Mouse (Mus musculus): Measurements from ENCODE around the gene Ccdc162. TPM values are rescaled to one million over a fixed set of nuclear protein-coding genes. Genes with fewer than 3 reads are reported as not detected.

Gene Ccdc162
- polyA plus RNA-seq, 1 experiment from 2014 or later, result 0.71 TPM

GRCm38 (mm10) chr10:41598221-41598620, 118.2 kb downstream of the Ccdc162 start:
- WGBS, result 51% methylated on average over 9 of the region's 9 CpGs
- Histone ChIP-seq H3K27me3 (no peaks in the 10 kb centered on the region), H3K4me3 (replicated peaks) (no peak overlapping the region), H3K9me3 (peaks cover 5% of the 10 kb centered on the region; the same call in 1 of the 2 replicates), H3K36me3 (no peaks in the 10 kb centered on the region), H3K4me1 (replicated peaks) (peaks cover 12% of the 10 kb centered on the region; the same call in 1 of the 2 replicates), H3K9ac (replicated peaks) (no peak overlapping the region), H3K4me2 (no peak overlapping the region), H3K27ac (0 out of 2 replicates have a peak overlapping the region, but pooled peaks have one; percentile 23)
- ATAC-seq (ENCODE audit: insufficient number of reproducible peaks, insufficient read depth, low FRiP score, low TSS enrichment, low read depth), result no peak

- no peak for ATAC-seq (ENCODE audit: insufficient number of reproducible peaks, insufficient read depth, low FRiP score, low TSS enrichment, low read depth)
- Histone ChIP-seq H3K36me3 (no peaks in the 10 kb centered on the region), H3K4me3 (replicated peaks) (no peak overlapping the region), H3K27me3 (no peaks in the 10 kb centered on the region), H3K9ac (replicated peaks) (no peak overlapping the region), H3K9me3 (peaks cover 4% of the 10 kb centered on the region; the same call in 1 of the 2 replicates), H3K4me2 (no peak overlapping the region), H3K4me1 (replicated peaks) (peaks cover 12% of the 10 kb centered on the region; the same call in 1 of the 2 replicates), H3K27ac (peak overlapping the region; percentile 31; the same call in 1 of the 2 replicates)
- 80% methylated on average over 3 of the region's 3 CpGs for WGBS
Measured at GRCm38 (mm10) chr10:41595550-41595949, 120.9 kb downstream of the Ccdc162 start.

DNA sequence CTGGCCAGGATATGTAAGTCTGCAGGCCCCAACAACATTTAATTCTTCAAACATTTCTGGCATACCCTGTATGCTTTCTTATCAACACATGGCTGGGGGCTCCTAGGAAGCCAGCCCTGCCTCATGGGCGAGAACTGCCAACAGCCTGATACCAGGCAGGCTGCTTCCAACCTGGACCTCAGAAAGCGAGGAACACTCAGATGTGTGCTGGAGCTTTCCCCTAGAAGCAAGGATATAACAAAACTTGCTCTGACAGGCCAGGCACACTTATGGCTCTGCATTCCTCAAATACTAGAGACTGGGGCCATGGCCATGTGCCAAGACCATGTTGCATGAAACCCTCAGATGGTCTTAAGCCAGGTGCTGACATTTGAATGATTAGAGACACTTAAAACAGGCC, 121.5 kb downstream of the Ccdc162 start:
- Histone ChIP-seq H3K9ac (replicated peaks) (no peak overlapping the region), H3K4me2 (no peak overlapping the region), H3K9me3 (0 out of 2 replicates have a peak, but pooled peaks cover 2% of the 10 kb centered on the region), H3K27ac (peak overlapping the region; percentile 56; the same call in 1 of the 2 replicates), H3K36me3 (no peaks in the 10 kb centered on the region), H3K4me3 (replicated peaks) (no peak overlapping the region), H3K4me1 (replicated peaks) (peaks cover 12% of the 10 kb centered on the region; the same call in 1 of the 2 replicates), H3K27me3 (no peaks in the 10 kb centered on the region)
- ATAC-seq (ENCODE audit: insufficient number of reproducible peaks, insufficient read depth, low FRiP score, low TSS enrichment, low read depth), result no peak
- 79% methylated on average over 2 of the region's 2 CpGs for WGBS

- Histone ChIP-seq H3K9ac (replicated peaks) (no peak overlapping the region), H3K4me2 (no peak overlapping the region), H3K4me3 (replicated peaks) (no peak overlapping the region), H3K9me3 (0 out of 2 replicates have a peak, but pooled peaks cover 2% of the 10 kb centered on the region), H3K27me3 (no peaks in the 10 kb centered on the region), H3K4me1 (replicated peaks) (peaks cover 12% of the 10 kb centered on the region; the same call in 1 of the 2 replicates), H3K27ac (no peak overlapping the region; the same call in 1 of the 2 replicates), H3K36me3 (no peaks in the 10 kb centered on the region)
- WGBS, result 90% methylated on average over 8 of the region's 8 CpGs
- ATAC-seq (ENCODE audit: insufficient number of reproducible peaks, insufficient read depth, low FRiP score, low TSS enrichment, low read depth), result no peak
Measured at GRCm38 (mm10) chr10:41594433-41594832, 122.0 kb downstream of the Ccdc162 start.

- Histone ChIP-seq H3K27me3 (no peaks in the 10 kb centered on the region), H3K4me3 (replicated peaks) (no peak overlapping the region), H3K9ac (replicated peaks) (no peak overlapping the region), H3K36me3 (no peaks in the 10 kb centered on the region), H3K4me2 (no peak overlapping the region), H3K4me1 (replicated peaks) (no peaks in the 10 kb centered on the region), H3K27ac (no peak overlapping the region), H3K9me3 (0 out of 2 replicates have a peak, but pooled peaks cover 2% of the 10 kb centered on the region)
- ATAC-seq (ENCODE audit: insufficient number of reproducible peaks, insufficient read depth, low FRiP score, low TSS enrichment, low read depth), result no peak
- 92% methylated on average over 2 of the region's 2 CpGs for WGBS
Measured at GRCm38 (mm10) chr10:41588616-41589015, 127.8 kb downstream of the Ccdc162 start.

DNA sequence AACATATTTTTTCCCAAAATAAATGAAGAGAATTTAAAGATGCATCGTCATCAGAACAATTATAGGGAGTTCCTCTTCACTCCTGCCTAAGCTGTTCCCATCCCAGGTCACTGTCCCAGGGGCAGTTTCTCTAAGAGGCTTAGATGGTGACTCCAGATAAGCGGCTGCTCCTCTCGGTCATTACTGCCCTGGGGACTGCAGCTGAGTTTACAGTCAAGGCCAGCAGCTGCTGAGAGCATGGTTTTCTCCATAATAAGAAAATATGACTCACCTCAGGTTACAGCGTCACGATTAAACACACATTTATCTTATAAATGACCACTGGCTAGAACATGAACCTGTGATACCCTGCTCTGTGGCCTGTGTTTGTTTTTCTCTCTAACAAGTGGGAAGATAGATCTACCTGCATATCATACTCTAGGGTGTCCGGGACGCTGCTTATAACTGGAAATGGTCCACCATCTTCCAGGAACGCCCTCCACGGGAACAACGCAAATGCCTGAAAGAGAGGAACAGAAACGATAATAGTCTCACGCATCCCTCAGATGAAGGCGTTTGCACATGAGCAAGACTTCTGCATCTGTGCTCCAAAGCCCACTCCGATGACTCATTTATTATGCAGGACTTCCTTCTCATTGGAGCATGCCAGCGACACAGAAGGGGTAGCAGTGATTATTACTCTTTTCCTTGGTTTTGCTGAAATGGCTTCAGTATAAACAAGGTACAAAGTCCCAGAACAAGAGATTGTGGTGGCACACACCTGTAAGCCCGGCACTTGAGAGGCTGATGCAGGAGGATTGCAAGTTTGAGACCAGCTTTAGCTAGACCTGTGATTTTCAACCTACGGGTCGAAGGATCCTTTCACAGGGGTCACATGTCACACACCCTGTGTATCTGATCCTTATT, 129.2 kb downstream of the Ccdc162 start:
- H3K4me3 ChIP-seq (replicated peaks), result no peak overlapping the region
- H3K36me3 ChIP-seq, result no peaks in the 10 kb centered on the region
- H3K9me3 ChIP-seq, result no peaks in the 10 kb centered on the region
- H3K27ac ChIP-seq, result no peak overlapping the region
- H3K9ac ChIP-seq (replicated peaks), result no peak overlapping the region
- 83% methylated on average over 18 of the region's 18 CpGs for WGBS
- no peak overlapping the region for H3K4me2 ChIP-seq
- no peaks in the 10 kb centered on the region for H3K27me3 ChIP-seq
- H3K4me1 ChIP-seq (replicated peaks), result peaks cover 11% of the 10 kb centered on the region
- ATAC-seq (ENCODE audit: insufficient number of reproducible peaks, insufficient read depth, low FRiP score, low TSS enrichment, low read depth), result no peak

DNA sequence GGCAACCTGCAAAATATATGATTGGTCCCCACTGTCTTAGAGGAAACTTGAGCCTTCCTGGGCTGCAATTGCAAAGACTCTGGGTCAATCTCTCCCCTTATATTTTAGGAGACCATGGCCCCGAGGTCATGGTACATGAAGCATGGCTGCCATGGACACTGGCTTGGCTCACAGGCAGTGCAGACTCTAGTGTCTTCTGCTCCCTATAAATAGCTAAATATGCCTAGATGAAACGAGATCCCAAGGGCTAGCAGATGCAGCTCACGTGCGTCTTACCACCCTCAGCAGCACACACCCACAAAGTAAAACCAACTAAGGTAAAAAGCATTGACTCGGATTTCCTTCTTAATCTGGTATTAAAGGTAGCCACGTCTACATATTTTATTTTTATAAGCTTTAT, 133.1 kb downstream of the Ccdc162 start:
- H3K36me3 ChIP-seq, result no peaks in the 10 kb centered on the region
- H3K27me3 ChIP-seq, result no peaks in the 10 kb centered on the region
- 45% methylated on average over 6 of the region's 6 CpGs for WGBS
- no peaks in the 10 kb centered on the region for H3K9me3 ChIP-seq
- peaks cover 11% of the 10 kb centered on the region for H3K4me1 ChIP-seq (replicated peaks)
- ATAC-seq (ENCODE audit: insufficient number of reproducible peaks, insufficient read depth, low FRiP score, low TSS enrichment, low read depth), result peak; percentile 42; the same call in 1 of the 2 replicates
- no peak overlapping the region for H3K4me2 ChIP-seq
- H3K9ac ChIP-seq (replicated peaks), result no peak overlapping the region
- peak overlapping the region; percentile 77 for H3K27ac ChIP-seq
- no peak overlapping the region for H3K4me3 ChIP-seq (replicated peaks)

DNA sequence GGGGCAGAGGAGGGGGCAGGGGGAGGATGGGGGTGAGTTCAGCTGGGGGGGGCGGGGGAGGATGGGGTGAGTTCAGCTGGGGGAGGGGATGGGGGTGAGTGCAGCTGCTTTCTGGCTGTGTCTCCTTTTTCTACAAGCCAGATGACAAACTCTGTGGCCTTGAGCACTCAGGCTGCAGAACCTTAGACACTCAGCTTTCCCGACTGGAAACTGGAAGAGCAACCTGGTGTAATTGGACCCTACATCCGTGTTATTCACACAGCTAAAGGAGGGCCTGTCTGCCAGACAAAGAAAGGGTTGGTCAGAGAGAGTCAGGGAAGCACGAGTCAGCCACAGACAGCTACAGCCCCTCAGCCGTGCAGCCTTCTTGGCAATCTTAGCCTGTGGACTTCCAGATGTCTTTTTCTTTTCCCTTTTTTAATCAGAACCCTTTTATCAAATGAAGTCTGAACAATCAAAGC, 133.5 kb downstream of the Ccdc162 start:
- no peaks in the 10 kb centered on the region for H3K27me3 ChIP-seq
- 10% methylated on average over 5 of the region's 5 CpGs for WGBS
- H3K4me3 ChIP-seq (replicated peaks), result no peak overlapping the region
- no peaks in the 10 kb centered on the region for H3K9me3 ChIP-seq
- ATAC-seq (ENCODE audit: insufficient number of reproducible peaks, insufficient read depth, low FRiP score, low TSS enrichment, low read depth), result 0 out of 2 replicates have a peak, but pooled peaks have one; percentile 31
- H3K36me3 ChIP-seq, result no peaks in the 10 kb centered on the region
- H3K4me1 ChIP-seq (replicated peaks), result peaks cover 11% of the 10 kb centered on the region
- no peak overlapping the region; the same call in 1 of the 2 replicates for H3K4me2 ChIP-seq
- no peak overlapping the region for H3K9ac ChIP-seq (replicated peaks)
- peak overlapping the region; percentile 77 for H3K27ac ChIP-seq

- no peak overlapping the region for H3K4me2 ChIP-seq
- H3K27me3 ChIP-seq, result no peaks in the 10 kb centered on the region
- WGBS, result 77% methylated on average over 4 of the region's 4 CpGs
- no peak overlapping the region for H3K4me3 ChIP-seq (replicated peaks)
- no peaks in the 10 kb centered on the region for H3K9me3 ChIP-seq
- no peak overlapping the region for H3K27ac ChIP-seq
- H3K4me1 ChIP-seq (replicated peaks), result peaks cover 11% of the 10 kb centered on the region
- no peaks in the 10 kb centered on the region for H3K36me3 ChIP-seq
- ATAC-seq (ENCODE audit: insufficient number of reproducible peaks, insufficient read depth, low FRiP score, low TSS enrichment, low read depth), result no peak
- no peak overlapping the region for H3K9ac ChIP-seq (replicated peaks)
Measured at GRCm38 (mm10) chr10:41580441-41580840, 136.0 kb downstream of the Ccdc162 start.

DNA sequence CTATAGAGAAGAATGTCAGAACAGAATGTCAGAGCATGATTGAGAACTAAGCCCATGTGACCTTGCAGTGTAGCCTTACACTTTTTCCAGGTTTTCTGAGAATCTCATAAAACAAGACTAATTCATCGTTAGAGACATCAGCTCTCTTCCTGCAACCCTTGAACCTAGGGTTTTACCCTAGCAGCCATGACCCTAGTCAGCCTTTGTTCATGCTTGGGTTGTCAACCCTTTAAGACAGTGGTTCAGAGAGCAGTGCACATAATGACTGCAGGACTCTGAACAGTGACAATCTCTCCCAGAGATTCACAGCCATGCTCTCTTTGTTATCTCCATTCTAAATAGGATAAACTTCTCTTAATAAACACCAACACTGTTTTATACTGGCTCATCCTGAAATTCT, 137.9 kb downstream of the Ccdc162 start:
- no peak for ATAC-seq (ENCODE audit: insufficient number of reproducible peaks, insufficient read depth, low FRiP score, low TSS enrichment, low read depth)

DNA sequence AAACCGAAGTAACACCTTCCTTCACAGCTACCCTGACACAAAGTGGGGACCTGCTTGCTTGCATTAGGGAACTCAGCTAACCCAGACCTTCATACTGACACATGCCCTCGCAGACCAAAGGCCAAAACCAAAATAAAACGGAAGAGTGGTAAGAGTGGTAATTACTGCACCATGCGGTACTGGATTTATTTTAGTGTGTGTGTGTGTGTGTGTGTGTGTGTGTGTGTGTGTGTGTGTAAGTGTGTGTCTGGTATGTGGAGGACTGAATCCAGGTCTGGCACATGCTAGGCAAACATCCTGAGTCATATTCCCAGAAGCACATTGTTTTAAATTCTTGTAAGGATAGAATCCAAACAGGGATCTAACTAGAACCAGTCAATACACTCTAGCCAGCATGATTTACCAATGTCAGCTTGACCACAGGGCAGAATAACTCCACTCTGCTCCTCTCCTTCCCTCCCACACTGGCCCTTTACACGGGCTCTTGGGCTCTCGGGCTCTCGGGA, 140.1 kb downstream of the Ccdc162 start:
- H3K36me3 ChIP-seq, result no peaks in the 10 kb centered on the region
- no peak overlapping the region for H3K4me3 ChIP-seq (replicated peaks)
- no peak overlapping the region for H3K9ac ChIP-seq (replicated peaks)
- no peak for ATAC-seq (ENCODE audit: insufficient number of reproducible peaks, insufficient read depth, low FRiP score, low TSS enrichment, low read depth)
- H3K27me3 ChIP-seq, result no peaks in the 10 kb centered on the region
- H3K9me3 ChIP-seq, result no peaks in the 10 kb centered on the region
- WGBS, result 66% methylated on average over 7 of the region's 7 CpGs
- H3K4me2 ChIP-seq, result no peak overlapping the region
- no peak overlapping the region for H3K27ac ChIP-seq
- H3K4me1 ChIP-seq (replicated peaks), result peaks cover 4% of the 10 kb centered on the region

More for the DNA sequence above, 137.9 kb downstream of the Ccdc162 start:
- Histone ChIP-seq H3K27me3 (no peaks in the 10 kb centered on the region), H3K4me2 (no peak overlapping the region), H3K4me1 (replicated peaks) (peaks cover 11% of the 10 kb centered on the region), H3K4me3 (replicated peaks) (no peak overlapping the region), H3K27ac (no peak overlapping the region), H3K9ac (replicated peaks) (no peak overlapping the region), H3K9me3 (no peaks in the 10 kb centered on the region), H3K36me3 (no peaks in the 10 kb centered on the region)
- WGBS, result 55% methylated on average over 1 of the region's 1 CpGs

Data from limb, embryonic 12.5 days (tissue).